Mouse (Mus musculus): ENCODE data around the gene Ttc39b. TPM values are rescaled to one million over a fixed set of nuclear protein-coding genes. Genes with fewer than 3 reads are reported as not detected.

Gene Ttc39b
- polyA plus RNA-seq, 2 experiments = 0.60 to 2.1 TPM

DNA sequence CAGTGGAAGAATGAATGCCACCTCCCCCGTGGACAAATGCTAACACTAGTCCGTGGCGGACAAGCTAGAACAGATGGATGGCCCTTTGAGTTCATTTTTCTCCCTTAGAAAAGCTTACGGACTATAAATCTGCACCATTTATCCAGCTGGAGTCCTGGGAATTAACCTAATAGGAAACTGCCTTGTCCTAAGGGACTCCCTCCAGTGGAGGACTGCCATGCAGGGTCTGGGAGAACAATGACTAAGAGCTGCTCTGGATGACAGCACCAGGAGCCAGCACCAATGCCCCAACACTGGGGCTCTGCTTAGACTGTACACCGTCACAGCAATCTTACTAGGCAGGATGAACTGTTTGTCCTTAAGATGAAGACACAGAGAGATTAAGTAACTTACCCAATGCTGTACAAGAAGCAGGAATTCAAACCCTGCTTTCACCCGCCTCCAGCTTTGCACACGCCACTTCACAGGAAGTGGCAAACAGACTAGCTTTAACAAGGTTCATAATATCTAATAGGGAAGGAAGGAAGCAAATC is 9.7 kb downstream of the Ttc39b start:
- TF ChIP-seq EP300 (IDR thresholded peaks at IDR 0.05; ENCODE audit: low read depth) (no peak), CTCF (IDR thresholded peaks at IDR 0.05; ENCODE audit: low read depth) (no peak)
- WGBS (ENCODE audit: insufficient replicate concordance) = 70% methylated on average over 7 of the region's 7 CpGs
- no peaks in the 10 kb centered on the region for H3K36me3 ChIP-seq (replicated peaks; ENCODE audit: control insufficient read depth, insufficient read depth, low read depth)
- no peak for DNase-seq (ENCODE audit: low read depth in 3 of 3, low spot score in 3 of 3)
- H3K4me3 ChIP-seq (ENCODE audit: insufficient read depth in 1 of 2, low read depth in 2 of 2, low read length in 2 of 2) = no peak overlapping the region
- no peak for ATAC-seq (ENCODE audit: insufficient read depth)
- H3K9ac ChIP-seq (replicated peaks) = no peak overlapping the region
- no peaks in the 10 kb centered on the region for H3K27me3 ChIP-seq (ENCODE audit: control insufficient read depth, insufficient read depth, low read length)
- no peaks in the 10 kb centered on the region for H3K9me3 ChIP-seq (ENCODE audit: control insufficient read depth, low read length)
- H3K4me1 ChIP-seq (replicated peaks; ENCODE audit: control insufficient read depth in 2 of 2, insufficient read depth in 2 of 2, low read length in 1 of 2) = peaks cover 5% of the 10 kb centered on the region in 2 experiments; a peak in 2 of 4 replicates
- H3K4me2 ChIP-seq (ENCODE audit: low read depth) = no peak overlapping the region; the same call in 1 of the 2 replicates
- H3K27ac ChIP-seq = no peak overlapping the region

DNA sequence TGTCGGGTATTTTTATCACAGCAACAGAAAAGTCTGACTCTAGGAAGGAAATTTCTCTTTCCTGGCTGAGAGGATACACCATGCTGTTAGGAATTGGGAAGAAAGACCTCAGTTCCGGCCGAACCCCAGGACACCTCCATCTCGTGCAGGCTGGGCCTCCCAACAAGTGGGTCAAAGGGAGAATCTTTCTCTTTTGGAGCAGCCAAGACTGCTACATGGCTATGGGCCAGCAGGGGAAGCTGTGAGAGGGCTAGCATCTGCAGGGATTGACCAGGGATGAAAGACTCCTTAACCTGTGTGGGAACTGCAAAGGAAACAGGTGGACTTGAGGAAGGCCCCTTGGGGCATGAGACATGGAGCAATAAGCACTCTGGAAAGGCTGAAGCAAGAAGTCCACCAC is 11.7 kb downstream of the Ttc39b start:
- no peaks in the 10 kb centered on the region for H3K9me3 ChIP-seq (ENCODE audit: control insufficient read depth, low read length)
- no peak overlapping the region for H3K4me2 ChIP-seq (ENCODE audit: low read depth)
- TF ChIP-seq EP300 (IDR thresholded peaks at IDR 0.05; ENCODE audit: low read depth) = no peak
- TF ChIP-seq CTCF (IDR thresholded peaks at IDR 0.05; ENCODE audit: low read depth) = no peak
- 55% methylated on average over 4 of the region's 4 CpGs for WGBS (ENCODE audit: insufficient replicate concordance)
- H3K27ac ChIP-seq = no peak overlapping the region
- H3K27me3 ChIP-seq (ENCODE audit: control insufficient read depth, insufficient read depth, low read length) = no peaks in the 10 kb centered on the region
- no peak overlapping the region for H3K4me3 ChIP-seq (ENCODE audit: insufficient read depth in 1 of 2, low read depth in 2 of 2, low read length in 2 of 2)
- no peaks in the 10 kb centered on the region for H3K36me3 ChIP-seq (replicated peaks; ENCODE audit: control insufficient read depth, insufficient read depth, low read depth)
- no peak overlapping the region for H3K9ac ChIP-seq (replicated peaks)
- no peak for DNase-seq (ENCODE audit: low read depth in 3 of 3, low spot score in 3 of 3)
- H3K4me1 ChIP-seq (replicated peaks; ENCODE audit: control insufficient read depth in 2 of 2, insufficient read depth in 2 of 2, low read length in 1 of 2) = peaks cover 5% of the 10 kb centered on the region in 2 experiments; a peak in 3 of 4 replicates
- no peak for ATAC-seq (ENCODE audit: insufficient read depth)

DNA sequence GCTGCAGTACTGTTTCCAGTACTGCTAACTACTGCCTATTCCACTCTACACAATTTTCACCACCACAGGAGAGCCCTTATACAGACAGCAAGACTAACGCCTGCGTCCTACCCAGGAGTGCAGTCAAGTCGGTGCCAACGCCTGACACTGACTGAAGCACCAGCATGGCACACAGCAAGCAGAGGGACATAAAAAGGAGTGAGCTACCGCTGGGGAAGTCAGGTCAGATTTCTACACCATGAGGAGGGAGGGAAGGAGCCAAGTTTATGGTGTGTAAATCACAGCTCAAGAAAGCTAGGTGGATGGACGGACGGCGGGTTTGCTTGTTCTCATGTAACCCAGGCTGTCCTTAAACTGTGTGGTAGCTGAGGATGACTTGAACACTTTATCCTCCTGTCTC is 12.6 kb downstream of the Ttc39b start:
- H3K9ac ChIP-seq (replicated peaks) = no peak overlapping the region
- no peaks in the 10 kb centered on the region for H3K36me3 ChIP-seq (replicated peaks; ENCODE audit: control insufficient read depth, insufficient read depth, low read depth)
- H3K27me3 ChIP-seq (ENCODE audit: control insufficient read depth, insufficient read depth, low read length) = no peaks in the 10 kb centered on the region
- no peak overlapping the region for H3K27ac ChIP-seq
- no peak for TF ChIP-seq CTCF (IDR thresholded peaks at IDR 0.05; ENCODE audit: low read depth)
- TF ChIP-seq EP300 (IDR thresholded peaks at IDR 0.05; ENCODE audit: low read depth) = no peak
- no peak overlapping the region for H3K4me3 ChIP-seq (ENCODE audit: insufficient read depth in 1 of 2, low read depth in 2 of 2, low read length in 2 of 2)
- no peaks in the 10 kb centered on the region for H3K9me3 ChIP-seq (ENCODE audit: control insufficient read depth, low read length)
- DNase-seq (ENCODE audit: low read depth in 3 of 3, low spot score in 3 of 3) (no peak), ATAC-seq (ENCODE audit: insufficient read depth) (no peak)
- 78% methylated on average over 8 of the region's 8 CpGs for WGBS (ENCODE audit: insufficient replicate concordance)
- peaks cover 5% of the 10 kb centered on the region in 2 experiments; a peak in 3 of 4 replicates for H3K4me1 ChIP-seq (replicated peaks; ENCODE audit: control insufficient read depth in 2 of 2, insufficient read depth in 2 of 2, low read length in 1 of 2)
- no peak overlapping the region for H3K4me2 ChIP-seq (ENCODE audit: low read depth)

DNA sequence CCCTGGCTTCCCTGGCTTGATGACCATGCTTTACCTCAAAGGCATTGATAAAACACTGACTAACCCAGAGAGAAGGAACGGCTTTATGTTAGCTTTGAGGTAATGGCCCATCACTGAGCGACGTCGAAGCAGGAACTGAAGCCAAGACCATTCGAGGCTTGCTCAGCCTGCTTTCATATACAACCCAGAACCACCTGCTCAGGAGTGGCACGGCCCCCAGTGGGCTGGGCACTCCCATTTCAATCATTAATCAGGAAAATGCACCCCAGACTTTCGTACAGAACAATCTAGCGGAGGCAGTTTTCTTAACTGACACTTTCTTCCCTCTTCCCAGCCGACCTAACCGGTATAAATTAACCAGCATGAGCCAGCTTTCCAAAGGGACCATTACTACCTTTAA is 13.1 kb downstream of the Ttc39b start:
- Histone ChIP-seq H3K4me3 (ENCODE audit: insufficient read depth in 1 of 2, low read depth in 2 of 2, low read length in 2 of 2) (no peak overlapping the region), H3K9ac (replicated peaks) (no peak overlapping the region), H3K36me3 (replicated peaks; ENCODE audit: control insufficient read depth, insufficient read depth, low read depth) (no peaks in the 10 kb centered on the region), H3K27me3 (ENCODE audit: control insufficient read depth, insufficient read depth, low read length) (no peaks in the 10 kb centered on the region), H3K4me1 (replicated peaks; ENCODE audit: control insufficient read depth in 2 of 2, insufficient read depth in 2 of 2, low read length in 1 of 2) (peaks cover 5% of the 10 kb centered on the region in 2 experiments; a peak in 3 of 4 replicates), H3K27ac (no peak overlapping the region), H3K9me3 (ENCODE audit: control insufficient read depth, low read length) (no peaks in the 10 kb centered on the region), H3K4me2 (ENCODE audit: low read depth) (no peak overlapping the region)
- 65% methylated on average over 10 of the region's 10 CpGs for WGBS (ENCODE audit: insufficient replicate concordance)
- DNase-seq (ENCODE audit: low read depth in 3 of 3, low spot score in 3 of 3) (no peak), ATAC-seq (ENCODE audit: insufficient read depth) (no peak)
- no peak for TF ChIP-seq EP300 (IDR thresholded peaks at IDR 0.05; ENCODE audit: low read depth)
- TF ChIP-seq CTCF (IDR thresholded peaks at IDR 0.05; ENCODE audit: low read depth) = no peak

DNA sequence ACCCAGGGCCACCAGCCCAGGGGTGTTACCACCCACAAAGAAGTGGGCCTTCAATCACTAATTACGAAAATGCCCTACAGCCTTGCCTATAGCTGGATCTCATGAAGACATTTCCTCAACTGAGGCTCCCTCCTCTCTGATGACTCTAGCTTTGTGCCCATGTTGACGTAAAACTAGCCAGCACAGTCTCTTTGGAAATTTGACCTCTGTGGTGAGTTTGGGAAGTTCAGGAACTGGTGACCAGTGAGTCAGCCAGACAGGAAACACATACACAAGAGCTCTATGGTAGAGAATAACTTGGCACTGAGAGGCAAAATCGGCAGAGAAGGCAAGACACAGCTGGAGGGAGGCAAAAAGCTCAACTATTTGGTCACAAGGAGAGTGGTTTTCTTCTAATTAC is 15.1 kb downstream of the Ttc39b start:
- 54% methylated on average over 3 of the region's 3 CpGs for WGBS (ENCODE audit: insufficient replicate concordance)
- TF ChIP-seq EP300 (IDR thresholded peaks at IDR 0.05; ENCODE audit: low read depth) (no peak), CTCF (IDR thresholded peaks at IDR 0.05; ENCODE audit: low read depth) (no peak)
- no peak for ATAC-seq (ENCODE audit: insufficient read depth)
- Histone ChIP-seq H3K9ac (replicated peaks) (no peak overlapping the region), H3K27me3 (ENCODE audit: control insufficient read depth, insufficient read depth, low read length) (no peaks in the 10 kb centered on the region), H3K9me3 (ENCODE audit: control insufficient read depth, low read length) (no peaks in the 10 kb centered on the region), H3K4me1 (replicated peaks; ENCODE audit: control insufficient read depth in 2 of 2, insufficient read depth in 2 of 2, low read length in 1 of 2) (no peaks in the 10 kb centered on the region; a peak in 1 of 4 replicates), H3K27ac (no peak overlapping the region), H3K36me3 (replicated peaks; ENCODE audit: control insufficient read depth, insufficient read depth, low read depth) (no peaks in the 10 kb centered on the region), H3K4me3 (ENCODE audit: insufficient read depth in 1 of 2, low read depth in 2 of 2, low read length in 2 of 2) (no peak overlapping the region), H3K4me2 (ENCODE audit: low read depth) (no peak overlapping the region)
- DNase-seq (ENCODE audit: low read depth in 3 of 3, low spot score in 3 of 3) = no peak

All from liver, embryonic 14.5 days (tissue).